Mouse (Mus musculus) intestine, embryonic 16.5 days (tissue): Measurements from ENCODE around the gene Tead1. TPM values are rescaled to one million over a fixed set of nuclear protein-coding genes. Genes with fewer than 3 reads are reported as not detected.

ENCODE experiments used
- ATAC-seq: fragments of 200-750 bp; cut with Nextera tagmentation; 2 replicates; pipeline ENCODE4 v1.8.0; 2017; ENCODE audit warnings: moderate TSS enrichment, moderate library complexity
- H3K27ac ChIP-seq: fragments of 300-500 bp; sonication (generic); 2 replicates; pipeline ENCODE4 v1.5.1; 2014; ENCODE audit warnings: mild to moderate bottlenecking, low read length
- H3K27me3 ChIP-seq: fragments of 300-500 bp; sonication (generic); replicated peaks from 2 replicates; pipeline ENCODE4 v1.6.1; 2014; ENCODE audit warnings: low read length, control low read depth, mixed read lengths; ENCODE audit not compliant: control insufficient read depth, insufficient read depth
- H3K36me3 ChIP-seq: fragments of 300-500 bp; sonication (generic); 2 replicates; pipeline ENCODE4 v1.6.1; 2014; ENCODE audit warnings: low read length, control low read depth; ENCODE audit not compliant: control insufficient read depth, insufficient read depth
- H3K4me1 ChIP-seq: fragments of 300-500 bp; sonication (generic); 2 replicates; pipeline ENCODE4 v1.6.1; 2014; ENCODE audit warnings: low read length, control low read depth, mixed read lengths; ENCODE audit not compliant: control insufficient read depth, insufficient read depth
- H3K4me2 ChIP-seq: fragments of 300-500 bp; sonication (generic); 2 replicates; pipeline ENCODE4 v1.6.1; 2014; ENCODE audit warnings: low read depth, low read length, control low read depth
- H3K4me3 ChIP-seq: fragments of 300-500 bp; sonication (generic); 2 replicates; pipeline ENCODE4 v1.5.1; 2014; ENCODE audit warnings: mild to moderate bottlenecking, low read length
- H3K9ac ChIP-seq: fragments of 300-500 bp; sonication (generic); 2 replicates; pipeline ENCODE4 v1.6.1; 2014; ENCODE audit warnings: low read depth, low read length
- H3K9me3 ChIP-seq: fragments of 300-500 bp; sonication (generic); 2 replicates; pipeline ENCODE4 v1.6.1; 2016; ENCODE audit warnings: low read length, control low read depth; ENCODE audit not compliant: control insufficient read depth
- WGBS: fragments of 180-500 bp; shearing (Covaris S2); extraction: QIAGEN DNeasy Blood & Tissue Kit; methylation state at CpG from one replicate; pipeline ENCODE4 v1.1.7; 2014; 5-methylcytosine and 5-hydroxymethylcytosine counted together
- polyA plus RNA-seq: library from polyadenylated mRNA; unstranded; fragments of >200 nt; fragmentation: Nextera tagmentation; extraction: Ambion mirVana; gene quantifications from 2 replicates; pipeline ENCODE4 v1.2.1, GENCODE M21; 2015

Tead1 gene
- polyA plus RNA-seq, result 9.5 and 10.9 TPM in 2 replicates

- no peaks in the 10 kb centered on the region for H3K9me3 ChIP-seq
- WGBS, result 0% methylated on average over 52 of the region's 57 CpGs
- H3K9ac ChIP-seq, result peak within 1 kb of the TSS; percentile 95
- H3K27ac ChIP-seq, result peak within 1 kb of the TSS; percentile 97
- peaks cover 4% of the 10 kb centered on the region for H3K4me1 ChIP-seq
- no peaks in the 10 kb centered on the region for H3K27me3 ChIP-seq
- ATAC-seq, result peak; percentile 89
- H3K4me2 ChIP-seq, result peak within 1 kb of the TSS; percentile 68
- H3K36me3 ChIP-seq, result no peaks in the 10 kb centered on the region
- peak within 1 kb of the TSS; percentile 92 for H3K4me3 ChIP-seq
These were observed at the start of gene Tead1 for GRCm38 (mm10) chr7:112679171-112679512. Tead1 (plus strand) TSS chr7:112679318.

DNA sequence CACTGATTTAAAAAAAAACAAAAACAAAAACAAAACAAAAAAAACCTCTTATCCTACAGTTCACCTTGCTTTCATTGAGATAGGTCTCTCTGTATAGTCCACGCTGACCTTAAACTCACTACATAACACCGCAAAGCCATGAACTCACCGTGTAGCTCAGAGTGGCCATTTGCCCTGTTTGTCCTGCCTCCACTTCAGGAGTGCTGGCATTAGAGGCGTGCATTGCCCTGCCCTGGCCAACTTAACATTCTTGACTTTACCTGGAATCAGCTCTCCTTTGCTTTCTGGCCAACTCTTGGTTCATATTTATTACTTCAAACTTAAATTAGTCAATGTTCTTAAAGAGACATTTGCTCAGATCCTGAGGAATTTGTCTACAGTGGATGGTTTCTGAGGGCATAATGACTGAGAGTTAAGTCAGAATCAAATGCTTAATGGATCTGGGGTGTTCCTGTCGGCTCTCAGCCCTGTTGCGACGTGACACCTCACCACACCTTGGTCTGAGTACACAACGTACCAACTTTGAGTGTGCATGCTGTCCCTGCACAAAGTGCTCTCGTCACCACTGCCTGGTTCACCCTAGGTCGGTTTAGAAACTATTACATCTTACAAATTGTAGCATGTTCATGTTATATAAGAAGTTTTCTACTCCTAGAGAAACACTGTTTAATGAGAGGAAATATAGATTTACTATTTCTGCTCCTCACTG lies 44.5 kb upstream of the Tead1 start:
- WGBS, result 85% methylated on average over 10 of the region's 10 CpGs
- H3K4me2 ChIP-seq, result no peak overlapping the region
- no peaks in the 10 kb centered on the region for H3K4me1 ChIP-seq
- peaks cover 3% of the 10 kb centered on the region; the same call in 1 of the 2 replicates for H3K9me3 ChIP-seq
- no peaks in the 10 kb centered on the region for H3K27me3 ChIP-seq
- no peak for ATAC-seq
- no peak overlapping the region for H3K9ac ChIP-seq
- H3K36me3 ChIP-seq, result no peaks in the 10 kb centered on the region; the same call in 1 of the 2 replicates
- H3K27ac ChIP-seq, result no peak overlapping the region
- no peak overlapping the region for H3K4me3 ChIP-seq

GRCm38 (mm10) chr7:112635936-112636335 lies 43.2 kb upstream of the Tead1 start:
- H3K4me1 ChIP-seq, result no peaks in the 10 kb centered on the region
- H3K9me3 ChIP-seq, result peaks cover 3% of the 10 kb centered on the region; the same call in 1 of the 2 replicates
- H3K4me3 ChIP-seq, result no peak overlapping the region
- no peaks in the 10 kb centered on the region for H3K27me3 ChIP-seq
- no peaks in the 10 kb centered on the region; the same call in 1 of the 2 replicates for H3K36me3 ChIP-seq
- H3K27ac ChIP-seq, result no peak overlapping the region
- WGBS, result 95% methylated on average over 2 of the region's 2 CpGs
- no peak for ATAC-seq
- no peak overlapping the region for H3K9ac ChIP-seq
- H3K4me2 ChIP-seq, result no peak overlapping the region

DNA sequence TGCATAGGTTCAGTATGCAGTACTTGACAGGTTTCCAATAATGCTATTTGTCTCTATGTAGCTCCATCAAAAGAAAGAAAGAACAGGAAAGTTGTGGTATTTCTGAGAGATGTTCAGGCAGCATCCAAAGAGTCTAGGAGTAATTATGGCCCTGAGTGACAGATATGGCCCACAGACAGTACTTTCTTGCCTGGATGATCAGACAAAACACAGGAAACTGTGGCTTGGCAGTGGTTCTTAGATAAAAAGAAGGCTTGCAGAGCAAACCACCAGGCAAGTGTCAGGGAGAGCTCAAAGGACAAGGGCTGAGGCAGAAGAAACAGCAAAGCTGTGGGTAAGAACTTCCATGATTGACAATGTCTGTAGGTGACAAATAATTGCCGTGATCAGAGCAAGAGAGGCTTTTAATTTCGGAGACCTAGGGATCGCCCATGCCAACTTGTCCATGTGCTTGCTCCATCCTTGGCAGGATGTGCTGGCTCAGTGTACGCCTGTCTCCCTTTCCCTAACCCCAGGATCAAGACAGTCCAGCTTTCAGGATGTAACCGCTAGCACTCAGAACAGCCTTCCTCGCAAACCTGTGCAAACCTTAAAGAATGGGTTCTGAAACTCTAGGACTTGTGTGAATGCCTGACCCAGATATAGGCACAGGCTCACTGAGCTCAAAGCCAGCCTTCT lies 35.1 kb upstream of the Tead1 start:
- H3K4me3 ChIP-seq, result no peak overlapping the region
- ATAC-seq, result no peak
- 87% methylated on average over 6 of the region's 6 CpGs for WGBS
- no peaks in the 10 kb centered on the region for H3K4me1 ChIP-seq
- no peak overlapping the region for H3K27ac ChIP-seq
- H3K36me3 ChIP-seq, result no peaks in the 10 kb centered on the region
- H3K9me3 ChIP-seq, result no peaks in the 10 kb centered on the region
- no peak overlapping the region for H3K9ac ChIP-seq
- no peaks in the 10 kb centered on the region for H3K27me3 ChIP-seq
- no peak overlapping the region for H3K4me2 ChIP-seq

- H3K27ac ChIP-seq, result no peak overlapping the region
- no peak overlapping the region for H3K4me2 ChIP-seq
- no peaks in the 10 kb centered on the region for H3K4me1 ChIP-seq
- no peaks in the 10 kb centered on the region for H3K27me3 ChIP-seq
- no peak overlapping the region for H3K4me3 ChIP-seq
- H3K9ac ChIP-seq, result no peak overlapping the region
- 78% methylated on average over 6 of the region's 6 CpGs for WGBS
- no peaks in the 10 kb centered on the region for H3K9me3 ChIP-seq
- no peak for ATAC-seq
- no peaks in the 10 kb centered on the region for H3K36me3 ChIP-seq
These were observed 34.4 kb upstream of the Tead1 start for GRCm38 (mm10) chr7:112644701-112645100.

GRCm38 (mm10) chr7:112645724-112646123 lies 33.4 kb upstream of the Tead1 start:
- H3K27ac ChIP-seq, result no peak overlapping the region
- 80% methylated on average over 2 of the region's 2 CpGs for WGBS
- H3K9ac ChIP-seq, result no peak overlapping the region
- no peaks in the 10 kb centered on the region for H3K9me3 ChIP-seq
- no peak overlapping the region for H3K4me2 ChIP-seq
- no peaks in the 10 kb centered on the region for H3K36me3 ChIP-seq
- no peaks in the 10 kb centered on the region for H3K4me1 ChIP-seq
- no peak for ATAC-seq
- H3K4me3 ChIP-seq, result no peak overlapping the region
- no peaks in the 10 kb centered on the region for H3K27me3 ChIP-seq

- WGBS, result 87% methylated on average over 4 of the region's 4 CpGs
- ATAC-seq, result no peak
- Histone ChIP-seq H3K27me3 (no peaks in the 10 kb centered on the region), H3K9ac (no peak overlapping the region), H3K36me3 (no peaks in the 10 kb centered on the region), H3K9me3 (no peaks in the 10 kb centered on the region), H3K27ac (no peak overlapping the region), H3K4me1 (no peaks in the 10 kb centered on the region), H3K4me2 (no peak overlapping the region), H3K4me3 (no peak overlapping the region)
These were observed 31.7 kb upstream of the Tead1 start for GRCm38 (mm10) chr7:112647417-112647816.

GRCm38 (mm10) chr7:112656141-112656662 lies 22.9 kb upstream of the Tead1 start:
- H3K9ac ChIP-seq, result 0 out of 2 replicates have a peak overlapping the region, but pooled peaks have one; percentile 4
- WGBS, result 18% methylated on average over 9 of the region's 9 CpGs
- no peaks in the 10 kb centered on the region for H3K36me3 ChIP-seq
- no peaks in the 10 kb centered on the region for H3K9me3 ChIP-seq
- ATAC-seq, result peak; percentile 78
- H3K4me1 ChIP-seq, result peaks cover 10% of the 10 kb centered on the region
- H3K27me3 ChIP-seq, result no peaks in the 10 kb centered on the region
- H3K27ac ChIP-seq, result no peak overlapping the region
- no peak overlapping the region for H3K4me3 ChIP-seq
- peak overlapping the region; percentile 32 for H3K4me2 ChIP-seq

DNA sequence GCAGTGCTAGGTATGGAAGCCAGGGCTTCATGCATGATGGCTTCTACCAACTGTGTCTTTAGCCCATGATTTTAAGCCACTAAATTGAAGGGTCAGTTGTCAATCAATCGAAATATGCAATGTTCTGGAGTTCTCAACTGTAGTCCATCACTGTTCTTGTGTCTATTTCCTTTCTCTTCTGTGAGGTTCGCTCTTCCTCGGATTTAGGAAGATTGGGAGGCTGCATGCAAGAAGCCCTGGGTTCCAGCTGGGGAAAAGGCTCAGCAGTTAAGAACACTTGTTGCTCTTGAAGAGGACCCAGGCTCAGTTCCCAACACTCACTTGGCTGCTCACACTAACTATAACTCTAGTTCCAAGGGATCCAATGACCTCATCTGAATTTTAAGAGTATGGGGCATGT lies 20.2 kb upstream of the Tead1 start:
- Histone ChIP-seq H3K36me3 (no peaks in the 10 kb centered on the region), H3K27me3 (no peaks in the 10 kb centered on the region), H3K4me1 (peaks cover 26% of the 10 kb centered on the region), H3K4me2 (no peak overlapping the region), H3K9ac (no peak overlapping the region), H3K4me3 (no peak overlapping the region), H3K9me3 (no peaks in the 10 kb centered on the region), H3K27ac (no peak overlapping the region)
- WGBS, result 89% methylated on average over 3 of the region's 3 CpGs
- ATAC-seq, result no peak
